Mouse (Mus musculus) lung, embryonic 16.5 days (tissue): ENCODE results near the gene Bpi. TPM values are rescaled to one million over a fixed set of nuclear protein-coding genes. Genes with fewer than 3 reads are reported as not detected.

Source experiments
- ATAC-seq: fragments of 200-750 bp; cut with Nextera tagmentation; 2 replicates; pipeline ENCODE4 v1.8.0; 2017; ENCODE audit warnings: low read depth, mild to moderate bottlenecking, moderate library complexity
- H3K27ac ChIP-seq: fragments of 300-500 bp; sonication (generic); 2 replicates; pipeline ENCODE4 v1.5.1; 2014; ENCODE audit warnings: mild to moderate bottlenecking, control low read depth, low read length
- H3K27me3 ChIP-seq: fragments of 300-500 bp; sonication (generic); 2 replicates; pipeline ENCODE4 v1.6.1; 2014; ENCODE audit warnings: low read depth, low read length, mixed read lengths; ENCODE audit not compliant: control insufficient read depth, insufficient read depth
- H3K36me3 ChIP-seq: fragments of 300-500 bp; sonication (generic); 2 replicates; pipeline ENCODE4 v1.6.1; 2014; ENCODE audit warnings: low read length; ENCODE audit not compliant: control insufficient read depth, insufficient read depth
- H3K4me1 ChIP-seq: fragments of 300-500 bp; sonication (generic); replicated peaks from 2 replicates; pipeline ENCODE4 v1.6.1; 2014; ENCODE audit warnings: low read length, mixed read lengths; ENCODE audit not compliant: control insufficient read depth, insufficient read depth
- H3K4me2 ChIP-seq: fragments of 300-500 bp; sonication (generic); 2 replicates; pipeline ENCODE4 v1.6.1; 2014; ENCODE audit warnings: low read depth, low read length, control low read depth
- H3K4me3 ChIP-seq: fragments of 300-500 bp; sonication (generic); 2 replicates; pipeline ENCODE4 v1.5.1; 2014; ENCODE audit warnings: mild to moderate bottlenecking, low read length, control low read depth
- H3K9ac ChIP-seq: fragments of 300-500 bp; sonication (generic); 2 replicates; pipeline ENCODE4 v1.6.1; 2014; ENCODE audit warnings: low read length, control low read depth
- H3K9me3 ChIP-seq: fragments of 300-500 bp; sonication (generic); 2 replicates; pipeline ENCODE4 v1.6.1; 2016; ENCODE audit warnings: low read length; ENCODE audit not compliant: control insufficient read depth
- WGBS: fragments of 180-500 bp; shearing (Covaris S2); extraction: QIAGEN DNeasy Blood & Tissue Kit; methylation state at CpG from one replicate; pipeline ENCODE4 v1.1.7; 2014; 5-methylcytosine and 5-hydroxymethylcytosine counted together
- polyA plus RNA-seq: library from polyadenylated mRNA; unstranded; fragments of >200 nt; fragmentation: Nextera tagmentation; extraction: Ambion mirVana; gene quantifications from 2 replicates; pipeline ENCODE4 v1.2.1, GENCODE M21; 2015

Bpi gene
- polyA plus RNA-seq, 1 experiment from 2014 or later: not detected

DNA sequence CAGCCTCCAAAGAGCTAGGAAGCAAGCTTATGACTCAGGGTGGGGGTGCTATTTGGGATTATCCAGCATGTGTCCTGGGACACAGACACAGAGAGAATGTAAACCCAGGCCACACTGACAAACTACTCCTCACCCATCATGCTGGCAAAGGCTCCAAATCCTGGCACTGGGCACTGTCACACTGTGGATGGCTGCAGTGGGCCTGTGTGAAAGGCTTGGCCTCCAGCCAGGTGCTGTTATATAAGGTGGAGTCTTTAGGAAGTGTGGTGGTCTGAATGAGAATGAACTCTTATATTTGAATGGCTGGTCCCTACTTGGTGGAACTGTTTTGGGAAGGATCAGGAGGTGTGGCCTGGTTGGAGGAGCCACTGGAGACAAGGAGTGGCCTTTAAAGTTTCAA, 21.2 kb upstream of the Bpi start:
- no peak overlapping the region for H3K9ac ChIP-seq
- H3K4me2 ChIP-seq: no peak overlapping the region
- H3K4me3 ChIP-seq: no peak overlapping the region
- H3K9me3 ChIP-seq: 0 out of 2 replicates have a peak, but pooled peaks cover 3% of the 10 kb centered on the region
- H3K27me3 ChIP-seq: no peaks in the 10 kb centered on the region
- no peak for ATAC-seq
- H3K4me1 ChIP-seq: no peaks in the 10 kb centered on the region
- no peak overlapping the region for H3K27ac ChIP-seq
- no peaks in the 10 kb centered on the region for H3K36me3 ChIP-seq

DNA sequence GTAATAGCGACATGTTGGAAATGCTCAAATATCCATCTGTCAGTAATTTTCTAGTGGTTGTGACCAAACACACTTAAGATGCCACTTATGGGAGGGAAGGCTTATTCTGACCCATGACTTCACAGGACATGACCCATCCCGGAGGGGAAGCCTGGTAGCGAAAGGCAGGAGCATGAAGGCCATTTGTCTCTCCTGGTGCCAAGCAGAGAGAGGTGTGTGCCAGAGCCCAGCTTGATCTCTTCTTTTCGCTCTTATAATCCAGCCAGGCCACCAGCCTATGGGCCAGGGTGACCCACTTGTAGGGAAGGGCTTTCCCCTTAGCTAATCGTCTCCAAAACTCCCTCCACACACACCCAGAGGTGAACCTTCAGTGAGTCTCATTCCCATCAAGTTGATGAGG, 19.8 kb upstream of the Bpi start:
- no peak overlapping the region for H3K4me2 ChIP-seq
- no peak overlapping the region for H3K4me3 ChIP-seq
- H3K4me1 ChIP-seq: peaks cover 7% of the 10 kb centered on the region; the same call in 1 of the 2 replicates
- ATAC-seq: no peak
- H3K9me3 ChIP-seq: 0 out of 2 replicates have a peak, but pooled peaks cover 3% of the 10 kb centered on the region
- no peaks in the 10 kb centered on the region for H3K27me3 ChIP-seq
- no peaks in the 10 kb centered on the region for H3K36me3 ChIP-seq
- H3K9ac ChIP-seq: no peak overlapping the region
- 87% methylated on average over 5 of the region's 5 CpGs for WGBS
- no peak overlapping the region for H3K27ac ChIP-seq

DNA sequence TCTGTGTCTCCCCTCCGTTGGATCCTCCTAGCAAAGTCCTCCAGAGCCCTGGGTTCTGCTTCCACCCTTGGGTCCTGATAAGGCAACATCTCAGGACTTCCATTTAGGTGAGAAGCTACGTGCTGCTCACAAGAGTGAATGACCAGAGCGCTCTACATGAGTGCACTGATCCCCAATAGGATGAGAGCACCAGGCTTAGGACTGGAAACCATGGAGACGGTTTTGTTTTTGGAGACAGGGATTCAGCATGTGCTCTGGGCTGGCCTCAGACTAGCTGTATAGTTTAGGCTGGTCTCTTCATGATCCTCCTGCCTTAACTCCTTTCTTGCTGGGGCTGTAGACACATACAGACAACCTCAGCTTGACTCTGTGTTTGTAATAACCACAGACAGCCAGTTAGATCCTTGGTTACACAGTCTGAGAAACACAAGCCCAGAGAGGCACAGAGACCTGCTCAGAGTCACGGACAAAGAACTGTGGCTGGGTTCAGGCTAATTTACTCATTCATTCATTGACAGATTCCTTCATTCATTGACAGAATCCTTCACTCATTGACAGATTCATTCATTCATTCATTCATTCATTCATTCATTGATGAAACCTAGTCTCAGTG, 16.7 kb upstream of the Bpi start:
- Histone ChIP-seq H3K9ac (no peak overlapping the region), H3K36me3 (no peaks in the 10 kb centered on the region), H3K4me1 (peaks cover 18% of the 10 kb centered on the region), H3K27me3 (no peaks in the 10 kb centered on the region), H3K27ac (no peak overlapping the region), H3K4me2 (no peak overlapping the region), H3K9me3 (0 out of 2 replicates have a peak, but pooled peaks cover 3% of the 10 kb centered on the region), H3K4me3 (no peak overlapping the region)
- 65% methylated on average over 5 of the region's 5 CpGs for WGBS
- ATAC-seq: no peak

DNA sequence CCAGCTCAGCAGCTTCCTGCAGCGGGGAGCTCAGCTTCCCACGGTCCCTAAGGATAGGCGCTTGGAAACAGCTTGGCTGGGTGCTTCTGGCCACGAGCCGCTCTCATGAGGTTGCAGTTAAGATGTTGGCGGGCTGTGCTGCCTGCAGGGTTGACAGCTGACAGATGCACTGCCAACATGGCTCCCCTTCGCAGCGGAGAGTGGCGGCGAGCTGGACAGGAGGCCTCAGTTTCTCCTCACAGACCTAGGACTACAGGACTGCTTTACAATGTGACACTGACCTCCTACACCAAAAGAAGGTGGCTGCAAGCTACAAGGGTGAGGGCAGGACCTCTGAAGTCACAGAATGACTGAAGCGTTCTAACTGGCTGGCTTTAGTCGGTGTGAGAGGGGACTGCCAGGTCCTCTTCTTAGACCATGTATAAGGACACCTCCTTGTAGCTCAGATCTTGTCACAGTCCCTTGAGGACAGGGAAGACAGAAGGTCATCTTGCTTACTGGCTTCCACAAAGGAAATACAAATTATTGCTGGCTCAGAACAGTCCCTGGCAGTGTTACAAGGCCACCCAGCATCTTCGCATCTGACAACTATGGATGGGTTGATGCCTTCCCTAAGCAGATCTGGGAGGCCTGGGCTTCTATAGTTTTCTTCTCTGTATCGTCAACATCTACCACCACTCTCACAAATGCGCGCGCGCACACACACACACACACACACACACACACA, 15.6 kb upstream of the Bpi start:
- Histone ChIP-seq H3K4me3 (no peak overlapping the region), H3K9me3 (no peaks in the 10 kb centered on the region), H3K4me2 (no peak overlapping the region), H3K4me1 (peaks cover 18% of the 10 kb centered on the region), H3K36me3 (no peaks in the 10 kb centered on the region), H3K9ac (no peak overlapping the region), H3K27me3 (no peaks in the 10 kb centered on the region), H3K27ac (no peak overlapping the region)
- 64% methylated on average over 18 of the region's 18 CpGs for WGBS
- ATAC-seq: peak; percentile 61; the same call in 1 of the 2 replicates

DNA sequence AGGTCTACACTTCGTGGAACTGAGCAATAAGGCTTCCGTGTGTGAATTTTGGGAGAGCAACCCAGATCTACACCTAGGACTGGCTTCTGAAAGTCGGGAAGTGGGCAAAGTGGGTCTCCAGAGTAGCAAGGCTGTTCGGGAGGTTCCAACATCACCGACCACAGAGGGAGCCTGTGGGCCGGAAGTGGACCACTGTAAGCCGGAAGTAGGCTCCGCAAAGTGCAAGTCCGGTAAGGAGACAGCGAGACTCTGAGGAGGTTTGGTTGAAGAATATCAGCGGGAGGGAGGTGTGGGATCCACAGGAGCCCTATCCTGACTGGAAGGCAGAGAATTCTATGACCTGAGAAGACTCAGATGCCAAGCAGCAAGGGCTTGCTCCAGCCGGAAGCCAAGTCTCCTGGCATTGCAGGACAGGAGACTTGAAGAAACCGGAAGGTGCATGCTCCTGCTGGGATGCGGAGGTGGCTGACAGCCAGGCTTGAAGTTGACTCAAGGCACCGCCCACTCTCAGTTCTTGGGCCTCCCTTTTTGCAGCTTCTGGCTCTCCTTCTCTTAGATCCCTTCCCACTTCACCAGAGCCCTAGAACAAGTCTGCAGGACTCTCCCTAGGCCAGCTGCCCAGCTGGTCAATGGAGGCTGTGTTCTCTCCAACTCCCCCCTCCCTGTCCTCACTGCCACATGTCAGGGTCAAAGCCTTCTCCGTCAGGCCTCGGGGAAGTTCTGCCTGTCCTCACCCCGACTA, 14.6 kb upstream of the Bpi start:
- WGBS: 59% methylated on average over 18 of the region's 18 CpGs
- Histone ChIP-seq H3K9me3 (no peaks in the 10 kb centered on the region), H3K27ac (peak overlapping the region; percentile 26), H3K4me1 (peaks cover 23% of the 10 kb centered on the region), H3K4me3 (no peak overlapping the region), H3K9ac (no peak overlapping the region), H3K4me2 (no peak overlapping the region), H3K36me3 (no peaks in the 10 kb centered on the region), H3K27me3 (no peaks in the 10 kb centered on the region)
- ATAC-seq: peak; percentile 66

DNA sequence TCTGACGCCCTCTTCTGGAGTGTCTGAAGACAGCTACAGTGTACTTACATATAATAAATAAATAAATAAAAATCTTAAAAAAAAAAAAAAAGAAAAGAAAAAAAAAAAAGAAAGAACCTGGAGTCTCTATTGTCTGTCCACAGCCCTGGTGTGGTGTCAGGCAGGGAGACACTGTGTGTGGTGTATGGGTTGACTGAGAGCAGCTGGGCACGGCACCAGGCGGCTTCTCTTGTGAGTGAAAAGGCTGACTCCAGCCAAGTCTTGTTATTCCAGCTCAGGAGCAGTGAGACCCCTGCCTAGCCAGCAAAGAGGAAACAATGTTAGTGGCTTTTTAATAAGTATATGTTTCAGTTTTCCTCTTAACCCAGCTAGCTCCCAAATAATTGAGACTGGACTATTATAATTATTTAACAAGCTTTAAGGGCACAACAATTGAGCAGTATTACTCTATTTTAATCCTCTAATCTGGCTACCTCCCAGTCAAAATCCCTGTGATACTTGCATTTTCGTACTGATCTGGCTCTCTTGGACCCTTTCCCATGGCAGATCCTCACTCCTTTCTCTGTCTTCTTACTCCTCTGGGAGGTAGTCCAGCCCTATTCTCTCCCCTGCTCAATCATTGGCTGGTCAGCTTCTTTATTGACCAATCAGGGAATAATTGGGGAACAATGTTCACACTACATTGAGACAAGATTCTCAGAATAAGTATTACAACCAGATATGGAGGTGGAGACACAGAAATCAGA, 12.6 kb upstream of the Bpi start:
- ATAC-seq: no peak
- no peaks in the 10 kb centered on the region for H3K36me3 ChIP-seq
- 66% methylated on average over 4 of the region's 4 CpGs for WGBS

DNA sequence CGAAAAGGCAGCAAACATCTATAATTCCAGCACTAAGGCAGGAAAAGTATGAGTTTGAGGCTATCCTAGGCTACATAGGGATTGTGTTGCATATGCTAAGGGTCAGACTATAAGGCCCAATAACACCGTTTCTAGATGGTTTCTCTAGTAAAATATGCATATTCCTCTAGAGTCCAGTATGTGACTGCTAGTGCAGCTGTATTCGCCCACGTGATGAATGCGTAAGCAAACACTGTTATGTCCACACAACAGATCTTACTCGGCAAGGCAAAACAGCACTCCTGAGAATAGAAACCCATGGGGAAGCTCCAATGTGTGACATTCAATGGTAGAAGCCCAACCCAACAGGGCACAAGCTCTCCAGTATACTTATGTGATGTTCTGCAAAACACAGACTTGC, 10.0 kb upstream of the Bpi start:
- no peak overlapping the region for H3K27ac ChIP-seq
- no peaks in the 10 kb centered on the region for H3K36me3 ChIP-seq
- ATAC-seq: no peak
- H3K4me2 ChIP-seq: no peak overlapping the region
- H3K27me3 ChIP-seq: no peaks in the 10 kb centered on the region
- 69% methylated on average over 6 of the region's 6 CpGs for WGBS
- H3K4me3 ChIP-seq: no peak overlapping the region
- no peak overlapping the region for H3K9ac ChIP-seq
- peaks cover 27% of the 10 kb centered on the region for H3K4me1 ChIP-seq
- H3K9me3 ChIP-seq: no peaks in the 10 kb centered on the region

More for the DNA sequence above, 12.6 kb upstream of the Bpi start:
- Histone ChIP-seq H3K4me2 (no peak overlapping the region), H3K9me3 (no peaks in the 10 kb centered on the region), H3K9ac (no peak overlapping the region), H3K4me3 (no peak overlapping the region), H3K27me3 (no peaks in the 10 kb centered on the region), H3K27ac (no peak overlapping the region), H3K4me1 (peaks cover 26% of the 10 kb centered on the region)

DNA sequence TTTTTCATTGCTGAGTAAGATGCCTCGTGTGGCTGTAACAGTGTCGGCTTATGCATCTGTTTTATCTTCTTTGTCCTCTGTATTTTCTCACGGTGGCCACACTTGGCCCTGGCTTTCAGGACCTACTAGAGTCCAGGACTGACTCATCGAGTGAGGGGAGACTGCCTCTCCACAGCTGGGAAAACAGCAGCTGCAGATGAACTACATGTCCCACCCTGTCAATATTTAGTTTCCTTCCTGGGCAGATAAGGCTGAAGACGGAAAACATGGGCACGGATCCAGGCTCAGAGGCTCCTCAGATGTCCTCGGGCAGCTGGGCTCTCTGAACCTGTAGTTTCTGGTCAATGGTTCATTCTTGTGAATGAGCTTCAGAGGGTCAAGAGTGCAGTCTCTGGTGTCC, 9.6 kb upstream of the Bpi start:
- Histone ChIP-seq H3K4me2 (no peak overlapping the region), H3K4me1 (peaks cover 23% of the 10 kb centered on the region), H3K36me3 (no peaks in the 10 kb centered on the region), H3K4me3 (no peak overlapping the region), H3K27ac (no peak overlapping the region), H3K27me3 (no peaks in the 10 kb centered on the region), H3K9ac (no peak overlapping the region), H3K9me3 (no peaks in the 10 kb centered on the region)
- ATAC-seq: peak; percentile 60; the same call in 1 of the 2 replicates
- WGBS: 9% methylated on average over 7 of the region's 7 CpGs

DNA sequence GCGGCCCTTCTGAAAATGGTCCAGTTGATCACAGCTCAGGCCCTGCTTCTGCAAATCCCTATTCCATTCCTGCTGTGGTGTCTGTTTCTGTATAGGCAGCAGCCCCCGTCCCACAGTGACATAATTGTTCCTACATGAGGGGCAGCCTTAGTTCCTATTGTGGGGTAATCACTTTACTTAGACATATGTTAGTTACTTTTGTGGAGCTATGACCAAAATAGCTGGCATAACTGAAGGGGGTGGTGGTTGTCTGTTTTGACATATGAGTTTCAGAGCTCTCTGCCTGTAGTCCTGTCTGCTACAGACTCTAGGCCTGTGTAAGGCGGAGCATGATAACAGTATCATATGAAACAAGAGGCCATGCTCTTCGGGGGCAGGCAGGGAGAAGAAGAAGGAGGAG, 7.3 kb upstream of the Bpi start:
- Histone ChIP-seq H3K27ac (no peak overlapping the region), H3K4me3 (no peak overlapping the region), H3K4me2 (no peak overlapping the region), H3K36me3 (no peaks in the 10 kb centered on the region), H3K27me3 (no peaks in the 10 kb centered on the region), H3K4me1 (peaks cover 15% of the 10 kb centered on the region), H3K9ac (no peak overlapping the region), H3K9me3 (no peaks in the 10 kb centered on the region)
- ATAC-seq: no peak
- WGBS: 75% methylated on average over 4 of the region's 4 CpGs
